Mouse (Mus musculus) MEL (cell line): ENCODE data around the gene Uaca.

Experiments used
- CTCF ChIP-seq, 3 experiments: IDR thresholded peaks in 2 of 3; conservative IDR thresholded peaks in 1 of 3; 2 replicates each; pipeline ENCODE4 v1.5.1; 2011 to 2012; ENCODE audit warnings: low read length in 3 of 3, low read depth in 2 of 3, mild to moderate bottlenecking in 2 of 3, improper control_type of control experiment in 1 of 3, inconsistent platforms in 1 of 3, mixed read lengths in 1 of 3, moderate library complexity in 1 of 3; ENCODE audit not compliant: control insufficient read depth in 1 of 3, insufficient read depth in 1 of 3, poor library complexity in 1 of 3, severe bottlenecking in 1 of 3
- EP300 ChIP-seq, 2 experiments: IDR thresholded peaks; 2 replicates each; pipeline ENCODE4 v1.6.1; 2011; ENCODE audit warnings: improper control_type of control experiment in 2 of 2, low read length in 2 of 2, low read depth in 1 of 2, mild to moderate bottlenecking in 1 of 2
- HCFC1 ChIP-seq: IDR thresholded peaks from 2 replicates; pipeline ENCODE4 v1.6.1; 2012; ENCODE audit warnings: low read depth, mild to moderate bottlenecking, inconsistent platforms, low read length, improper control_type of control experiment, moderate library complexity
- MAFK ChIP-seq: IDR thresholded peaks from 2 replicates; pipeline ENCODE4 v1.6.1; 2011; ENCODE audit warnings: low read depth, mild to moderate bottlenecking, low read length, improper control_type of control experiment, borderline replicate concordance
- MAX ChIP-seq: IDR thresholded peaks from 2 replicates; pipeline ENCODE4 v1.6.1; 2011; ENCODE audit warnings: low read length, improper control_type of control experiment
- NRF1 ChIP-seq: IDR thresholded peaks from 2 replicates; pipeline ENCODE4 v1.6.1; 2014; ENCODE audit warnings: low read depth, mild to moderate bottlenecking, inconsistent platforms, low read length, improper control_type of control experiment, moderate library complexity; ENCODE audit not compliant: poor library complexity, insufficient read depth, severe bottlenecking
- POLR2A ChIP-seq, 2 experiments: IDR thresholded peaks; 2 replicates each; pipeline ENCODE4 v1.6.1; 2011 to 2012; ENCODE audit warnings: low read length in 2 of 2, mild to moderate bottlenecking in 2 of 2, control low read depth in 1 of 2, improper control_type of control experiment in 1 of 2, low read depth in 1 of 2, moderate library complexity in 1 of 2; ENCODE audit not compliant: control insufficient read depth in 1 of 2, insufficient read depth in 1 of 2, poor library complexity in 1 of 2
- TBP ChIP-seq: IDR thresholded peaks from 2 replicates; pipeline ENCODE4 v1.8.0; 2011; ENCODE audit warnings: low read depth, low read length, improper control_type of control experiment
- TCF12 ChIP-seq: IDR thresholded peaks from 2 replicates; pipeline ENCODE4 v1.6.1; 2014; ENCODE audit warnings: low read depth, mild to moderate bottlenecking, inconsistent platforms, low read length, improper control_type of control experiment, moderate library complexity
- ZC3H11A ChIP-seq: IDR thresholded peaks from 2 replicates; pipeline ENCODE4 v1.6.1; 2012; ENCODE audit warnings: low read depth, mild to moderate bottlenecking, inconsistent platforms, low read length, improper control_type of control experiment
- ZKSCAN1 ChIP-seq: IDR thresholded peaks from 2 replicates; pipeline ENCODE4 v1.6.1; 2012; ENCODE audit warnings: low read depth, mild to moderate bottlenecking, inconsistent platforms, low read length, improper control_type of control experiment, moderate library complexity
- ZMIZ1 ChIP-seq: IDR thresholded peaks from 2 replicates; pipeline ENCODE4 v1.6.1; 2012; ENCODE audit warnings: low read depth, mild to moderate bottlenecking, inconsistent platforms, low read length, improper control_type of control experiment, moderate library complexity
- ZNF384 ChIP-seq: IDR thresholded peaks from 2 replicates; pipeline ENCODE4 v1.6.1; 2012; ENCODE audit warnings: low read depth, mild to moderate bottlenecking, inconsistent platforms, low read length, improper control_type of control experiment

DNA sequence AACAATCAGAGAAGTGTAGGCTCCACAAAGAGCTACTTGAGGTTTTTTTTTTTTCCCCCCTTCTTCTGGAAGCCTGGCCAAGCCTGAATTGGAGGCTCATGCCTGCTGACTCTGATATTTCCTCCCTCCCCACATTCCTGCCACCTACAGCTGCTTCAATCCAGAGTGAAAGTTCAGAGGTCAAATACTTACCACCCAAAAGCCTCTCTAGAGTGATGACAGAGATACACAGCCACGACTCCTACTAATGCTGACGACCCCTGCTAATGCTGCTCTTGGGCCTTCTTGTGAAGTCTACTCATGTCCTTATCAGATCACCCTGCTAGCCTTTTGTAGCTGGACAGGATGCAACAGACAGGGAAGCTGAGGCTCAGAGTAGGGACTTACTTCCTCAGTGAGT lies 29.2 kb upstream of the Uaca start:
- TF ChIP-seq POLR2A (IDR thresholded peaks at IDR 0.05; ENCODE audit: control insufficient read depth in 1 of 2, insufficient read depth in 1 of 2, low read depth in 1 of 2, low read length in 2 of 2, poor library complexity in 1 of 2) (no peak), TBP (no peak), ZKSCAN1 (no peak), EP300 (IDR thresholded peaks at IDR 0.05; ENCODE audit: low read depth in 1 of 2, low read length in 2 of 2) (no peak), CTCF (IDR thresholded peaks at IDR 0.05 in 2 of 3, conservative IDR thresholded peaks at IDR 0.05 in 1 of 3; ENCODE audit: control insufficient read depth in 1 of 3, insufficient read depth in 1 of 3, low read depth in 2 of 3, low read length in 3 of 3, poor library complexity in 1 of 3, severe bottlenecking in 1 of 3) (no peak), MAFK (no peak), ZMIZ1 (no peak), NRF1 (no peak), HCFC1 (no peak), ZNF384 (no peak), TCF12 (no peak), MAX (no peak), ZC3H11A (no peak)
